Mouse (Mus musculus): Measurements from ENCODE around the gene Lyl1. TPM values are rescaled to one million over a fixed set of nuclear protein-coding genes. Genes with fewer than 3 reads are reported as not detected.

The Lyl1 gene
- polyA plus RNA-seq, 1 experiment, result not detected

DNA sequence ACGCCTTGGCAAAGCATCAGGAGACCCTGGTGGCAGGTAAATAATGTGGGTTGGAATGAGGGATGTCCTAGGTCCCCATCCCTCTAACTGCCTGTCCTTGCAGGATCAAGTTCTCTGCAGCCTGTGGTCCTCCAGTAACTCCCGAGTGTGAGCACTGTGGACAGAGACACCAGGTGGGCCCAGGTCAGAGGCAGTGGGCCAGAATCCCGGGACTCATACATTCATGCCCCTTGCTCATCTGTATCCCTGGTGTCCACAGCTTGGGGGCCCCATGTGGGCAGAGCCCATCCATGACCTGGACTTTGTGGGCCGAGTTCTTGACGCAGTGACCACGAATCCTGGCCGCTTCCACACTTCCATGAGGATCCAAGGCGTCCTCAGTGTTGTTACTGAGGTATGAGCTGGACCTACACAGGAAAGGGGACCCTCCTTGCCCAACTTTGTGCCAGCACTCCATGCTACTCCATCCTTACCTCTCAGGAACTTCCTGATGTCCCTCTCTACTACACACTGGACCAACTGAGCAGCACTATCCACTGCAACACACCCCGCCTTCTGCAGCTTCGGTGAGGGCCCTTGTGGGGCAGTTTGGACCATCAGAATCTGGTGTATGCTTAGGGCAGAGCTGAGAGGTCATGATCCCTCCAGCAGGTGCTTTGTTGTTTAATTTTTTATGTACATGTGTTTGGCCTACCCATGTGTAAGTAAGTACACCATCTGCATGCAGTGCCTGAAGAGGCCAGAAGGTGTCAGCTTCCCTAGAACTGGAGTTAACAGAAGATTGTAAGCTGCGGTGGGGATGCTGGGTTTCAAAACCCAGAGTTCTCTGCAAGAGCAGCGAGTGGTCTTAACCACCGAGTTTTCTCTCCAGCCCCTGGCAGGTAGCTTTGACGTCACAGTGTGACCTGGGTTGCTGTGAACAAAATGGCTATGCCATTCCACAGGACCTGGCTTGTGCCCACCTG lies 3.8 kb upstream of the Lyl1 start:
- H3K4me3 ChIP-seq (ENCODE audit: low read depth, low read length), result no peak overlapping the region
- H3K36me3 ChIP-seq (ENCODE audit: control insufficient read depth, insufficient read depth, low read length, poor library complexity, severe bottlenecking), result peaks cover 51% of the 10 kb centered on the region
- H3K4me1 ChIP-seq (ENCODE audit: control insufficient read depth, insufficient read depth, low read length), result no peaks in the 10 kb centered on the region
- no peaks in the 10 kb centered on the region for H3K9me3 ChIP-seq (replicated peaks; ENCODE audit: control insufficient read depth, insufficient read depth, low read length, poor library complexity, severe bottlenecking)
- H3K9ac ChIP-seq (ENCODE audit: low read depth, poor library complexity, severe bottlenecking), result no peak overlapping the region
- no peaks in the 10 kb centered on the region for H3K27me3 ChIP-seq (ENCODE audit: control insufficient read depth, insufficient read depth, low read length, poor library complexity, severe bottlenecking)
- TF ChIP-seq POLR2A (IDR thresholded peaks at IDR 0.05; ENCODE audit: insufficient read depth, low read length), result no peak
- no peak for TF ChIP-seq CTCF (IDR thresholded peaks at IDR 0.05; ENCODE audit: low read depth, low read length)
- no peak for TF ChIP-seq EP300 (IDR thresholded peaks at IDR 0.05; ENCODE audit: insufficient read depth, low read depth, low read length)
- no peak overlapping the region for H3K27ac ChIP-seq (ENCODE audit: insufficient read depth, low read length)

DNA sequence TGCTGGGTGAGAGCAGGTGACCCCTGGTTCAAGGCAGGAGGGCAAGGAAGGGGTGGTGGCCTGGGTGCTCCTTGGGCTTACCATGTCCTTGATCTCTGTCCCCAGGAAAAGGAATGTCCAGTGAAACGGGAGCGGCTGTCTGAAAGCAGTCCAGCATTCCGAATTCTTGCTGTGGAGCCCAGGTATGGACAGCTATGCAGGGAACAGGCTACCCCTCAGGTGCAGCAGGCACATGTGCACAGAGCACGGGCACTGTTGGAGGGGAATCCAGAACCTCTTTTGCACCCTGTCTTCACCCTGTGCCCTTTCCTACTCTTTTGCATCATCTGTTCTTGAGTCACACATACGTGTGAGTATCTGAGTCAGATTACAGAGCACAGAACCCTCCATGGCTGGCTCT lies 3.0 kb upstream of the Lyl1 start:
- Histone ChIP-seq H3K36me3 (ENCODE audit: control insufficient read depth, insufficient read depth, low read length, poor library complexity, severe bottlenecking) (peaks cover 43% of the 10 kb centered on the region), H3K4me3 (ENCODE audit: low read depth, low read length) (no peak overlapping the region)
- TF ChIP-seq CTCF (IDR thresholded peaks at IDR 0.05; ENCODE audit: low read depth, low read length) (no peak), POLR2A (IDR thresholded peaks at IDR 0.05; ENCODE audit: insufficient read depth, low read length) (no peak), EP300 (IDR thresholded peaks at IDR 0.05; ENCODE audit: insufficient read depth, low read depth, low read length) (no peak)

DNA sequence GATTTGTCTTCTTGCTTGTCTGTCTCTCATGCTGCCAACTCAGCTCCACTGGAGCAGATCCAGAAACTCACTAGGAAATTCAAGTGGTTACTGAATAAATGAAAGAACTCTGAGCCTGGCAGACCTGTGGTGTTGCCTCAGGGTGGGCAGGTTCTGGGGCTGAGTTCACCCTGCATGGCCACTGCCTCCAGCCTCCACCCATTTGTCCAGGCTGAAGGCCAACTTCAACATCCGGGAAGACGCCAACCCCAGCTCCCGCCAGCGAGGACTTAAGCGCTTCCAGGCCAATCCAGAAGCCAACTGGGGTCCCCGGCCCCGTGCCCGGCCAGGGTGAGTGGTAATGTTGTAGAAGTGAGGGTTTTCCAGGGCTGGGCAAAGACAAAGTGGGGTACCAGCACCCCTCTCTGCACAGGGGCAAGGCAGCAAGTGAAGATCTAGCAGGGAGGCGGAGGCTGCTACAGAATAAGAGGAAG lies 2.3 kb upstream of the Lyl1 start:
- H3K36me3 ChIP-seq (ENCODE audit: control insufficient read depth, insufficient read depth, low read length, poor library complexity, severe bottlenecking), result peaks cover 38% of the 10 kb centered on the region
- no peaks in the 10 kb centered on the region for H3K4me1 ChIP-seq (ENCODE audit: control insufficient read depth, insufficient read depth, low read length)
- no peaks in the 10 kb centered on the region for H3K27me3 ChIP-seq (ENCODE audit: control insufficient read depth, insufficient read depth, low read length, poor library complexity, severe bottlenecking)
- no peaks in the 10 kb centered on the region for H3K9me3 ChIP-seq (replicated peaks; ENCODE audit: control insufficient read depth, insufficient read depth, low read length, poor library complexity, severe bottlenecking)
- H3K27ac ChIP-seq (ENCODE audit: insufficient read depth, low read length), result no peak overlapping the region
- no peak overlapping the region for H3K4me3 ChIP-seq (ENCODE audit: low read depth, low read length)
- TF ChIP-seq EP300 (IDR thresholded peaks at IDR 0.05; ENCODE audit: insufficient read depth, low read depth, low read length), result no peak
- no peak for TF ChIP-seq POLR2A (IDR thresholded peaks at IDR 0.05; ENCODE audit: insufficient read depth, low read length)
- no peak overlapping the region for H3K9ac ChIP-seq (ENCODE audit: low read depth, poor library complexity, severe bottlenecking)

More for the DNA sequence above, 3.0 kb upstream of the Lyl1 start:
- no peak overlapping the region for H3K27ac ChIP-seq (ENCODE audit: insufficient read depth, low read length)
- no peak overlapping the region for H3K9ac ChIP-seq (ENCODE audit: low read depth, poor library complexity, severe bottlenecking)
- no peaks in the 10 kb centered on the region for H3K27me3 ChIP-seq (ENCODE audit: control insufficient read depth, insufficient read depth, low read length, poor library complexity, severe bottlenecking)
- no peaks in the 10 kb centered on the region for H3K9me3 ChIP-seq (replicated peaks; ENCODE audit: control insufficient read depth, insufficient read depth, low read length, poor library complexity, severe bottlenecking)
- H3K4me1 ChIP-seq (ENCODE audit: control insufficient read depth, insufficient read depth, low read length), result no peaks in the 10 kb centered on the region

DNA sequence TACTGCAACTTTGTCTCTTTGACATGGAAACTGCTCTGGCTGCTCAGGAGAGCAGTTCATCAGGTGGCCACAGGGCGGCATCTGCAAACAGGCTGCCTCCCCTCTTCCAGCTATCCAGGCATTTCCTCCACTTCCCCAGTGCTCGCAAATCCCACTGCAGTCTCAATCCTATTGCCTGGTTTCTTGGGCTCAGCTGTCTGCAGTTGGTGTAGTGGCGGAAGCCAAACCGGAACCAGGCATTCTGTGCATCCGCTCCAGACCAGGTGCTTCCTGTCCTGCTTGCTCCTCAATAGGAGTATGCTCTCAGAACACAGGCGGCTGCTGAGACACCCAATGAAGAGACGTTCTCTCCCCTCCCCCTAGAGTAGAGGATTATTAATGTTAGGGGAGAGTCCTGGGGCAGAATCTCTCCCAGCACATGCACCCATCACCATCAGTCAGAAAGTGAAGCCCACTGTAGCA lies 1.4 kb upstream of the Lyl1 start:
- H3K9ac ChIP-seq (ENCODE audit: low read depth, poor library complexity, severe bottlenecking), result no peak overlapping the region
- H3K27me3 ChIP-seq (ENCODE audit: control insufficient read depth, insufficient read depth, low read length, poor library complexity, severe bottlenecking), result no peaks in the 10 kb centered on the region
- peaks cover 29% of the 10 kb centered on the region for H3K36me3 ChIP-seq (ENCODE audit: control insufficient read depth, insufficient read depth, low read length, poor library complexity, severe bottlenecking)
- H3K9me3 ChIP-seq (replicated peaks; ENCODE audit: control insufficient read depth, insufficient read depth, low read length, poor library complexity, severe bottlenecking), result no peaks in the 10 kb centered on the region
- H3K4me1 ChIP-seq (ENCODE audit: control insufficient read depth, insufficient read depth, low read length), result no peaks in the 10 kb centered on the region
- TF ChIP-seq CTCF (IDR thresholded peaks at IDR 0.05; ENCODE audit: low read depth, low read length) (peak; percentile 83), POLR2A (IDR thresholded peaks at IDR 0.05; ENCODE audit: insufficient read depth, low read length) (no peak), EP300 (IDR thresholded peaks at IDR 0.05; ENCODE audit: insufficient read depth, low read depth, low read length) (no peak)
- H3K27ac ChIP-seq (ENCODE audit: insufficient read depth, low read length), result no peak overlapping the region
- no peak overlapping the region for H3K4me3 ChIP-seq (ENCODE audit: low read depth, low read length)

DNA sequence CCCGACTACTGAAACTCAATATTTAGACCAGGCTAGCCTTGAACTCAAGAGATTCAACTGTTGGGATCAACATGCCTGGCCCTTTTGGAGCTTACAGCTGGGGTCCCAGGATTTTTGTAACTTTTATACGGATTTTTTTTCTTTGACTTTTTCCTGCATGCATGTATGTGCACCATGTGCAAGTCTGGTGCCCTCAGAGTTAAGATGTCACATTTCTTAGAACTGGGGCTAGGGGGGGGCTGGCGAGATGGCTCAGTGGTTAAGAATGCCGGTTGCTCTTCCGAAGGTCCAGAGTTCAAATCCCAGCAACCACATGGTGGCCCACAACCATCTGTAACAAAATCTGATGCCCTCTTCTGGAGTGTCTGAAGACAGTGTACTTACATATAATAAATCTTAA lies 731 bp upstream of the Lyl1 start:
- no peaks in the 10 kb centered on the region for H3K4me1 ChIP-seq (ENCODE audit: control insufficient read depth, insufficient read depth, low read length)
- peaks cover 26% of the 10 kb centered on the region for H3K36me3 ChIP-seq (ENCODE audit: control insufficient read depth, insufficient read depth, low read length, poor library complexity, severe bottlenecking)
- H3K27me3 ChIP-seq (ENCODE audit: control insufficient read depth, insufficient read depth, low read length, poor library complexity, severe bottlenecking), result peaks cover 6% of the 10 kb centered on the region
- TF ChIP-seq CTCF (IDR thresholded peaks at IDR 0.05; ENCODE audit: low read depth, low read length) (no peak), POLR2A (IDR thresholded peaks at IDR 0.05; ENCODE audit: insufficient read depth, low read length) (no peak), EP300 (IDR thresholded peaks at IDR 0.05; ENCODE audit: insufficient read depth, low read depth, low read length) (no peak)
- H3K9me3 ChIP-seq (replicated peaks; ENCODE audit: control insufficient read depth, insufficient read depth, low read length, poor library complexity, severe bottlenecking), result no peaks in the 10 kb centered on the region
- H3K27ac ChIP-seq (ENCODE audit: insufficient read depth, low read length), result no peak overlapping the region
- H3K4me3 ChIP-seq (ENCODE audit: low read depth, low read length), result no peak overlapping the region
- H3K9ac ChIP-seq (ENCODE audit: low read depth, poor library complexity, severe bottlenecking), result no peak overlapping the region

DNA sequence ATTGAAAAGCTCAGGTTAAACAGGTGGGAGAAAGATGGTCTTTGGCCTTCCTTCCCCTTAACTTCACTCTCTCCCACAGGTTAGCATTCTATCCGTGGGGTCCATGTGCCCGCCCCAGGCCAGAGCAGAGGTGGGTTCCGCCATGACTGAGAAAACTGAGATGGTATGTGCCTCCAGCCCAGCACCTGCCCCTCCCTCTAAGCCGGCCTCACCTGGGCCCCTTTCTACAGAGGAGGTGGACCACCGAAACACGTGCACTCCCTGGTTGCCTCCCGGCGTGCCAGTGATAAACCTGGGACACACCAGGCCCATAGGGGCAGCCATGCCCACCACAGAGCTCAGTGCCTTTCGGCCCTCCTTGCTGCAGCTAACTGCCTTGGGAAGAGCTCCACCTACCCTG lies 1.3 kb downstream of the Lyl1 start:
- no peak overlapping the region for H3K27ac ChIP-seq (ENCODE audit: insufficient read depth, low read length)
- no peaks in the 10 kb centered on the region for H3K4me1 ChIP-seq (ENCODE audit: control insufficient read depth, insufficient read depth, low read length)
- H3K36me3 ChIP-seq (ENCODE audit: control insufficient read depth, insufficient read depth, low read length, poor library complexity, severe bottlenecking), result peaks cover 21% of the 10 kb centered on the region
- H3K27me3 ChIP-seq (ENCODE audit: control insufficient read depth, insufficient read depth, low read length, poor library complexity, severe bottlenecking), result peaks cover 20% of the 10 kb centered on the region
- no peak overlapping the region for H3K9ac ChIP-seq (ENCODE audit: low read depth, poor library complexity, severe bottlenecking)
- TF ChIP-seq CTCF (IDR thresholded peaks at IDR 0.05; ENCODE audit: low read depth, low read length) (no peak), EP300 (IDR thresholded peaks at IDR 0.05; ENCODE audit: insufficient read depth, low read depth, low read length) (no peak), POLR2A (IDR thresholded peaks at IDR 0.05; ENCODE audit: insufficient read depth, low read length) (no peak)
- no peaks in the 10 kb centered on the region for H3K9me3 ChIP-seq (replicated peaks; ENCODE audit: control insufficient read depth, insufficient read depth, low read length, poor library complexity, severe bottlenecking)
- no peak overlapping the region for H3K4me3 ChIP-seq (ENCODE audit: low read depth, low read length)

All from ES-Bruce4 (cell line).